Mouse (Mus musculus): Measurements from ENCODE around the gene Npas4. TPM values are rescaled to one million over a fixed set of nuclear protein-coding genes. Genes with fewer than 3 reads are reported as not detected.

Npas4 gene
- total and polyA plus RNA-seq, 2 experiments from 2014 or later = 0.36 to 3.8 TPM

- Histone ChIP-seq H3K9ac (no peak overlapping the region), H3K4me3 (ENCODE audit: low read depth, low read length) (no peak overlapping the region), H3K9me3 (ENCODE audit: low read length) (no peaks in the 10 kb centered on the region), H3K27ac (ENCODE audit: low read depth, low read length) (no peak overlapping the region), H3K4me2 (ENCODE audit: low read depth) (no peak overlapping the region), H3K36me3 (ENCODE audit: insufficient read depth) (peaks cover 30% of the 10 kb centered on the region), H3K4me1 (ENCODE audit: insufficient read depth) (no peaks in the 10 kb centered on the region; the same call in 1 of the 2 replicates), H3K27me3 (ENCODE audit: insufficient read depth, low read length) (no peaks in the 10 kb centered on the region)
- WGBS = 75% methylated on average over 2 of the region's 2 CpGs
- ATAC-seq = no peak
- TF ChIP-seq CTCF (IDR thresholded peaks at IDR 0.05; ENCODE audit: low read depth) = no peak
- no peak for DNase-seq
Observed at GRCm38 (mm10) chr19:4936896-4937295, 53.2 kb downstream of the Npas4 start.

Other genes with a start within 250 kb of the Npas4 start
- 84.8 and 90.6 TPM in 2 replicates for gene Rbm4b, start 233.8 kb downstream of the Npas4 start, total RNA-seq (2014; rRNA removed)
- gene Rbm4b, start 233.8 kb downstream of the Npas4 start, polyA plus RNA-seq (2015; fragmentation: Nextera tagmentation; extraction: Ambion mirVana) = 79.8 and 88.7 TPM in 2 replicates
- gene Rbm4, start 196.4 kb downstream of the Npas4 start, total RNA-seq (2014; rRNA removed) = 106 and 145 TPM in 2 replicates
- gene Rbm4, start 196.4 kb downstream of the Npas4 start, polyA plus RNA-seq (2015; fragmentation: Nextera tagmentation; extraction: Ambion mirVana) = 45.0 and 56.9 TPM in 2 replicates
- 15.0 and 18.2 TPM in 2 replicates for gene Gm21992, start 178.7 kb downstream of the Npas4 start, total RNA-seq (2014; rRNA removed)
- gene Gm21992, start 178.7 kb downstream of the Npas4 start, polyA plus RNA-seq (2015; fragmentation: Nextera tagmentation; extraction: Ambion mirVana) = 16.5 and 20.4 TPM in 2 replicates
- gene Rbm14, start 178.7 kb downstream of the Npas4 start, total RNA-seq (2014; rRNA removed) = 29.2 and 30.9 TPM in 2 replicates
- 45.9 and 46.6 TPM in 2 replicates for gene Rbm14, start 178.7 kb downstream of the Npas4 start, polyA plus RNA-seq (2015; fragmentation: Nextera tagmentation; extraction: Ambion mirVana)
- gene Ccs, start 151.0 kb downstream of the Npas4 start, total RNA-seq (2014; rRNA removed) = 27.3 and 35.4 TPM in 2 replicates
- 41.7 and 44.3 TPM in 2 replicates for gene Ccs, start 151.0 kb downstream of the Npas4 start, polyA plus RNA-seq (2015; fragmentation: Nextera tagmentation; extraction: Ambion mirVana)
- 0.92 and 1.1 TPM in 2 replicates for gene Ccdc87, start 150.9 kb downstream of the Npas4 start, total RNA-seq (2014; rRNA removed)
- 0.80 and 1.2 TPM in 2 replicates for gene Ccdc87, start 150.9 kb downstream of the Npas4 start, polyA plus RNA-seq (2015; fragmentation: Nextera tagmentation; extraction: Ambion mirVana)
- 81.0 and 117 TPM in 2 replicates for gene Ctsf, start 135.2 kb downstream of the Npas4 start, total RNA-seq (2014; rRNA removed)
- 74.7 and 79.4 TPM in 2 replicates for gene Ctsf, start 135.2 kb downstream of the Npas4 start, polyA plus RNA-seq (2015; fragmentation: Nextera tagmentation; extraction: Ambion mirVana)
- gene Actn3, start 112.4 kb downstream of the Npas4 start, total RNA-seq (2014; rRNA removed) = 2.6 and 5.1 TPM in 2 replicates
- 1.8 and 2.2 TPM in 2 replicates for gene Actn3, start 112.4 kb downstream of the Npas4 start, polyA plus RNA-seq (2015; fragmentation: Nextera tagmentation; extraction: Ambion mirVana)
- gene Zdhhc24, start 111.6 kb downstream of the Npas4 start, total RNA-seq (2014; rRNA removed) = 22.2 and 24.1 TPM in 2 replicates
- 9.1 and 15.2 TPM in 2 replicates for gene Zdhhc24, start 111.6 kb downstream of the Npas4 start, polyA plus RNA-seq (2015; fragmentation: Nextera tagmentation; extraction: Ambion mirVana)
- gene Bbs1, start 83.7 kb downstream of the Npas4 start, total RNA-seq (2014; rRNA removed) = 21.7 and 37.7 TPM in 2 replicates
- 5.4 and 7.4 TPM in 2 replicates for gene Bbs1, start 83.7 kb downstream of the Npas4 start, polyA plus RNA-seq (2015; fragmentation: Nextera tagmentation; extraction: Ambion mirVana)
- gene Dpp3, start 62.0 kb downstream of the Npas4 start, total RNA-seq (2014; rRNA removed) = 67.4 and 84.2 TPM in 2 replicates
- 75.2 and 76.8 TPM in 2 replicates for gene Dpp3, start 62.0 kb downstream of the Npas4 start, polyA plus RNA-seq (2015; fragmentation: Nextera tagmentation; extraction: Ambion mirVana)
- 11.5 and 13.2 TPM in 2 replicates for gene Peli3, start 47.2 kb downstream of the Npas4 start, total RNA-seq (2014; rRNA removed)
- gene Peli3, start 47.2 kb downstream of the Npas4 start, polyA plus RNA-seq (2015; fragmentation: Nextera tagmentation; extraction: Ambion mirVana) = 7.7 and 10.9 TPM in 2 replicates
- 101 and 129 TPM in 2 replicates for gene Mrpl11, start 28.2 kb downstream of the Npas4 start, total RNA-seq (2014; rRNA removed)
- 162 and 198 TPM in 2 replicates for gene Mrpl11, start 28.2 kb downstream of the Npas4 start, polyA plus RNA-seq (2015; fragmentation: Nextera tagmentation; extraction: Ambion mirVana)
- 12.8 and 14.2 TPM in 2 replicates for gene Slc29a2, start 33.5 kb upstream of the Npas4 start, total RNA-seq (2014; rRNA removed)
- 14.5 and 17.1 TPM in 2 replicates for gene Slc29a2, start 33.5 kb upstream of the Npas4 start, polyA plus RNA-seq (2015; fragmentation: Nextera tagmentation; extraction: Ambion mirVana)
- gene B4gat1, start 48.5 kb upstream of the Npas4 start, total RNA-seq (2014; rRNA removed) = 85.9 and 111 TPM in 2 replicates
- 93.0 and 128 TPM in 2 replicates for gene B4gat1, start 48.5 kb upstream of the Npas4 start, polyA plus RNA-seq (2015; fragmentation: Nextera tagmentation; extraction: Ambion mirVana)
- gene AC124502.3, start 48.6 kb upstream of the Npas4 start, total RNA-seq (2014; rRNA removed) = 3.0 and 7.0 TPM in 2 replicates
- 1.4 and 2.0 TPM in 2 replicates for gene AC124502.3, start 48.6 kb upstream of the Npas4 start, polyA plus RNA-seq (2015; fragmentation: Nextera tagmentation; extraction: Ambion mirVana)
- 9.5 and 15.5 TPM in 2 replicates for gene Brms1, start 51.0 kb upstream of the Npas4 start, total RNA-seq (2014; rRNA removed)
- gene Brms1, start 51.0 kb upstream of the Npas4 start, polyA plus RNA-seq (2015; fragmentation: Nextera tagmentation; extraction: Ambion mirVana) = 27.6 and 29.3 TPM in 2 replicates
- gene Rin1, start 60.2 kb upstream of the Npas4 start, total RNA-seq (2014; rRNA removed) = 3.0 and 9.8 TPM in 2 replicates
- gene Rin1, start 60.2 kb upstream of the Npas4 start, polyA plus RNA-seq (2015; fragmentation: Nextera tagmentation; extraction: Ambion mirVana) = 1.7 and 2.4 TPM in 2 replicates
- gene Cd248, start 77.8 kb upstream of the Npas4 start, total RNA-seq (2014; rRNA removed) = 11.8 and 20.8 TPM in 2 replicates
- gene Cd248, start 77.8 kb upstream of the Npas4 start, polyA plus RNA-seq (2015; fragmentation: Nextera tagmentation; extraction: Ambion mirVana) = 16.3 and 18.1 TPM in 2 replicates
- gene Tmem151a, start 95.2 kb upstream of the Npas4 start, total RNA-seq (2014; rRNA removed) = 22.6 and 37.0 TPM in 2 replicates
- gene Tmem151a, start 95.2 kb upstream of the Npas4 start, polyA plus RNA-seq (2015; fragmentation: Nextera tagmentation; extraction: Ambion mirVana) = 40.6 and 46.2 TPM in 2 replicates
- 44.6 and 54.9 TPM in 2 replicates for gene Yif1a, start 98.2 kb upstream of the Npas4 start, total RNA-seq (2014; rRNA removed)
- 50.5 and 59.9 TPM in 2 replicates for gene Yif1a, start 98.2 kb upstream of the Npas4 start, polyA plus RNA-seq (2015; fragmentation: Nextera tagmentation; extraction: Ambion mirVana)
- gene Cnih2, start 108.2 kb upstream of the Npas4 start, total RNA-seq (2014; rRNA removed) = 567 and 663 TPM in 2 replicates
- 563 and 604 TPM in 2 replicates for gene Cnih2, start 108.2 kb upstream of the Npas4 start, polyA plus RNA-seq (2015; fragmentation: Nextera tagmentation; extraction: Ambion mirVana)
- 219 and 231 TPM in 2 replicates for gene Rab1b, start 116.8 kb upstream of the Npas4 start, total RNA-seq (2014; rRNA removed)
- gene Rab1b, start 116.8 kb upstream of the Npas4 start, polyA plus RNA-seq (2015; fragmentation: Nextera tagmentation; extraction: Ambion mirVana) = 249 and 288 TPM in 2 replicates
- gene Klc2, start 128.2 kb upstream of the Npas4 start, total RNA-seq (2014; rRNA removed) = 138 and 146 TPM in 2 replicates
- gene Klc2, start 128.2 kb upstream of the Npas4 start, polyA plus RNA-seq (2015; fragmentation: Nextera tagmentation; extraction: Ambion mirVana) = 54.5 and 58.6 TPM in 2 replicates

All from forebrain, postnatal 0 days (tissue).